Mouse (Mus musculus) B cell, adult 67 days (primary cell): ENCODE data around the gene C1galt1c1. TPM values are rescaled to one million over a fixed set of nuclear protein-coding genes. Genes with fewer than 3 reads are reported as not detected.

Source experiments
- total RNA-seq, 2 experiments: library from RNA; stranded (reverse); gene quantifications; 4 replicates each; pipeline ENCODE4 v1.2.4; 2023

C1galt1c1 gene
- total RNA-seq: 10 to 100 TPM; 14.6 to 17.3 TPM

GRCm38 (mm10) chrX:38634801-38635637 lies at the start of gene C1galt1c1:
C1galt1c1 (minus strand) TSS chrX:38635087.

GRCm38 (mm10) chrX:38600177-38600994 lies 34.5 kb downstream of the C1galt1c1 start, which contains the start of gene Mcts1:
Mcts1 (plus strand) TSS chrX:38600578.

Other genes starting within 250 kb of the C1galt1c1 start
- 10 to 100 TPM; 70.9 to 71.2 TPM for gene Lamp2, start 178.6 kb downstream of the C1galt1c1 start, total RNA-seq
- gene Cul4b, start 58.9 kb downstream of the C1galt1c1 start, total RNA-seq: 10 to 100 TPM; 36.7 to 41.7 TPM
- 10 to 100 TPM; 60.2 to 78.0 TPM for gene Mcts1, start 34.5 kb downstream of the C1galt1c1 start, total RNA-seq
- gene 6030498E09Rik, start 137.6 kb upstream of the C1galt1c1 start, total RNA-seq: not detected